Mouse (Mus musculus) forebrain, embryonic 12.5 days (tissue): ENCODE results near the gene Pcgf3. TPM values are rescaled to one million over a fixed set of nuclear protein-coding genes. Genes with fewer than 3 reads are reported as not detected.

Source experiments
- ATAC-seq: fragments of 200-750 bp; cut with Nextera tagmentation; 2 replicates; pipeline ENCODE4 v1.8.0; 2017; ENCODE audit warnings: moderate TSS enrichment; ENCODE audit not compliant: low FRiP score
- H3K27ac ChIP-seq: fragments of 300-500 bp; sonication (generic); 2 replicates; pipeline ENCODE4 v1.5.1; 2016; ENCODE audit warnings: mild to moderate bottlenecking
- H3K27me3 ChIP-seq: fragments of 300-500 bp; sonication (generic); 2 replicates; pipeline ENCODE4 v1.6.1; 2016; ENCODE audit warnings: mild to moderate bottlenecking
- H3K36me3 ChIP-seq: fragments of 300-500 bp; sonication (generic); replicated peaks from 2 replicates; pipeline ENCODE4 v1.6.1; 2016; ENCODE audit warnings: mild to moderate bottlenecking
- H3K4me1 ChIP-seq: fragments of 300-500 bp; sonication (generic); 2 replicates; pipeline ENCODE4 v1.6.1; 2016
- H3K4me2 ChIP-seq: fragments of 300-500 bp; sonication (generic); 2 replicates; pipeline ENCODE4 v1.6.1; 2016; ENCODE audit warnings: mild to moderate bottlenecking, moderate library complexity
- H3K4me3 ChIP-seq: fragments of 300-500 bp; sonication (generic); replicated peaks from 2 replicates; pipeline ENCODE4 v1.5.1; 2016; ENCODE audit warnings: mild to moderate bottlenecking
- H3K9ac ChIP-seq: fragments of 300-500 bp; sonication (generic); 2 replicates; pipeline ENCODE4 v1.6.1; 2016; ENCODE audit warnings: mild to moderate bottlenecking
- H3K9me3 ChIP-seq: fragments of 300-500 bp; sonication (generic); 2 replicates; pipeline ENCODE4 v1.6.1; 2016
- WGBS: fragments of 180-500 bp; shearing (Covaris S2); methylation state at CpG from one replicate; pipeline ENCODE4 v1.1.7; 2016; 5-methylcytosine and 5-hydroxymethylcytosine counted together
- polyA plus RNA-seq: library from polyadenylated mRNA; unstranded; fragments of >200 nt; fragmentation: Nextera tagmentation; extraction: Ambion mirVana; gene quantifications from 2 replicates; pipeline ENCODE4 v1.2.1, GENCODE M21; 2016

Gene Pcgf3
- polyA plus RNA-seq, 1 experiment from 2014 or later: 36.8 TPM

DNA sequence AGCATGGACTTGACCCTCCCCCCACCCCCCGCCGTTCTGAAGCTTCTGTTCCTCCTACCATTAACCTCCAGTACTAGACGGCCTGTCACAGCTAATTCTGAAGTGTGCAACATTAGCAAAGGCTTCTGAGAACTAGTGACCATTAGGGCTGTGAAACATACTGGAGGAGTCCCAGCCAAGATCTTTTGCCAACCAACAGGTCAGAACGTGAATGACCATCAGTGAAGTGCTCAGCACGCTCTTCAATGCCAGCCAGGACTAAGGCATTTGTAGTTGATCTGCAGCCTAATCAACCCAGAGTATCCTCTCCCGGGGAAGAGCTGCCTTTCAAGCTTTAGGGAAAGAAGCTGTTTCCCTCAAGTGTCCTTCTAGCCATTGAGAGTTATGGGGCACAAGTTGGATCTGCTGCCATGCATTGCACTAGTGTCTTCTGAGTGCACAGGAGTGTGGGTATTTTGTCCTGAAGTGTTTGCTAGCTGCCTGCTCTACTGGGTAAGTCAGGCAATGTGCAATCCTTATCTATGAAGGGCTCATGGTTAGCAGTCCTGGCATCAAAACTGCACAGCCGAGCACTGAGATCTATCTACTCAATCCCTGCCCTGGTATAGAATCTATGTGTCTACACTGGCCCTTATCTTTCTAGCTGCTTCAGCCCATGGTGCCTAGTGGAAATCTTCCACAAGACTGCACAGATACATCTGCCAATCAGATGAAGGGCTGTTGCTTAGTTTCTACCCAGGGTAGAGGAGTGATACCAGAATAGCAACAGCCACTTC lies 82.7 kb downstream of the Pcgf3 start:
- Histone ChIP-seq H3K36me3 (no peaks in the 10 kb centered on the region), H3K27ac (no peak overlapping the region), H3K9ac (no peak overlapping the region), H3K4me2 (no peak overlapping the region), H3K27me3 (peaks cover 14% of the 10 kb centered on the region), H3K4me3 (no peak overlapping the region), H3K9me3 (no peaks in the 10 kb centered on the region), H3K4me1 (no peaks in the 10 kb centered on the region)
- no peak for ATAC-seq
- WGBS: 70% methylated on average over 7 of the region's 7 CpGs

DNA sequence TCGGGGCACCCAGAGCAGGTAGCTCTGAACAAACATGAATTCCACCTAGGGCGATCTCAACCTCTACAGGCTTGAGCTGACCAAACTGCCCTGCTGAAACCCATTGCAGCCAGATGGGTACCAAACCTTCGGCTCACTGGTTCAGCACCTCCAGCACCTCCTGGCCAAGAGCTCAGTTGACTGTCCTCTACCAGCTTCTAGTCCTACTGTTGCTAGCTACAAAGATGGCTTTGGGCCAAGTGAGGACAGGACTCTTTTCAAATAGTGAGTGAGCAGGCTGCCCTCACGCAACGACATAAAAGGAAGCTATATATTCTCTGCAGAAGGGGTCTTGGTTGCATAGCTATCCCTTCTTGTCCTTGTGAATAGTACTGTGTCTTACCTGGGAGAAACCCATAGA lies 86.6 kb downstream of the Pcgf3 start:
- peaks cover 8% of the 10 kb centered on the region for H3K4me1 ChIP-seq
- no peaks in the 10 kb centered on the region for H3K36me3 ChIP-seq
- H3K27ac ChIP-seq: no peak overlapping the region
- no peak overlapping the region for H3K9ac ChIP-seq
- H3K9me3 ChIP-seq: no peaks in the 10 kb centered on the region
- H3K4me3 ChIP-seq: no peak overlapping the region
- ATAC-seq: no peak
- peaks cover 47% of the 10 kb centered on the region for H3K27me3 ChIP-seq
- no peak overlapping the region for H3K4me2 ChIP-seq
- 92% methylated on average over 5 of the region's 5 CpGs for WGBS

DNA sequence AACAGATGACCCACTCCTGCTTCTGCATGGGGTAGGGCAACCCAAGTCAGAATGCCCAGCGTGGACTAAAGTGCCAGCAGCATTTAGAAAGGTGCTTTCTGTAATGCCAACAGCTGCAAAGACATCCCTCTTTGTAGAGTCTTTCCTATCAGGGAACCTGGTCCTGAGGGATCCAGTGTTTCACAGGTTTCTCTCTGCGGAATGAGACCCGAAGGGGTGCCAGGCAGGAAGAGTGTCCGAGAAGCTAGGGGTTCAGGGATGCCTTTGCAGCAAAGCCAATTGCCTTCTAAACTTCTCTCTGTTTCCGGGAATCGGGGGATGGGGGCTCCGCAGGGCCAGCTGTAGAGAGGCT lies 88.1 kb downstream of the Pcgf3 start:
- no peak for ATAC-seq
- WGBS: 19% methylated on average over 7 of the region's 7 CpGs
- Histone ChIP-seq H3K27me3 (peaks cover 54% of the 10 kb centered on the region), H3K4me3 (peak overlapping the region; percentile 48), H3K36me3 (no peaks in the 10 kb centered on the region), H3K9ac (peak overlapping the region; percentile 33), H3K4me2 (peak overlapping the region; percentile 85), H3K27ac (no peak overlapping the region), H3K9me3 (no peaks in the 10 kb centered on the region), H3K4me1 (peaks cover 8% of the 10 kb centered on the region)

GRCm38 (mm10) chr5:108549489-108550206 lies 88.6 kb downstream of the Pcgf3 start, which contains the start of gene Cplx1:
TSS of gene Cplx1 (minus strand) at chr5:108550024.
- Histone ChIP-seq H3K4me1 (peaks cover 8% of the 10 kb centered on the region), H3K4me2 (peak within 1 kb of the TSS; percentile 85), H3K27me3 (peaks cover 55% of the 10 kb centered on the region), H3K9me3 (no peaks in the 10 kb centered on the region), H3K9ac (peak within 1 kb of the TSS; percentile 33), H3K4me3 (peak within 1 kb of the TSS; percentile 48), H3K27ac (0 out of 2 replicates have a peak within 1 kb of the TSS, but pooled peaks have one; percentile 4), H3K36me3 (no peaks in the 10 kb centered on the region)
- WGBS: 1% methylated on average over 56 of the region's 56 CpGs
- ATAC-seq: peak; percentile 85

DNA sequence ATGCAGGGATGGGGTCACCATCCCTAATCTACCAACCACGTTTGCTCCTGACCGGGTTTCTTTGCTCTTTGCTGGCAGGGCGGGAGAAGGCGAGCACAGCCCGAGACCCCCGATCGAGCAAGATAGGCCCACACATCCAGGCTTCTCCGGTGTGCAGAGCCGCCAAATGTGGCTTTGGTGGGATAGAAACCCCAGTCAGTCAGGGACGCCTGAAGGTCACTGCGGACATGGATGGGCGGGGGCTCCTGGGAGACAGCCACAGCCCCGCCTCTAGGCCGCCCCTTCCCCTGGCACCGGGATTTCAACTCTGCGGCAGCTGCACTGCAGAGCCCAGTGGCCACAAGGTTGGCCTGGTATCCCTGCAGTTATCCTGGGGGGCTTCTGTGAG lies 89.2 kb downstream of the Pcgf3 start:
- Histone ChIP-seq H3K4me3 (peak overlapping the region; percentile 48), H3K27ac (0 out of 2 replicates have a peak overlapping the region, but pooled peaks have one; percentile 4), H3K4me2 (peak overlapping the region; percentile 85), H3K9me3 (no peaks in the 10 kb centered on the region), H3K36me3 (no peaks in the 10 kb centered on the region), H3K27me3 (peaks cover 55% of the 10 kb centered on the region), H3K9ac (peak overlapping the region; percentile 33), H3K4me1 (peaks cover 8% of the 10 kb centered on the region)
- peak; percentile 63 for ATAC-seq
- WGBS: 2% methylated on average over 16 of the region's 16 CpGs

GRCm38 (mm10) chr5:108554041-108554440 lies 93.0 kb downstream of the Pcgf3 start:
- H3K9me3 ChIP-seq: no peaks in the 10 kb centered on the region
- H3K27ac ChIP-seq: no peak overlapping the region
- H3K4me1 ChIP-seq: peaks cover 8% of the 10 kb centered on the region
- no peak overlapping the region for H3K9ac ChIP-seq
- no peaks in the 10 kb centered on the region for H3K36me3 ChIP-seq
- peaks cover 38% of the 10 kb centered on the region for H3K27me3 ChIP-seq
- no peak overlapping the region for H3K4me2 ChIP-seq
- 91% methylated on average over 1 of the region's 1 CpGs for WGBS
- no peak overlapping the region for H3K4me3 ChIP-seq
- no peak for ATAC-seq

Other genes starting within 250 kb of the Pcgf3 start
- 54.1 and 54.3 TPM in 2 replicates for gene Dr1, start 192.3 kb upstream of the Pcgf3 start, polyA plus RNA-seq
- 7.3 and 8.3 TPM in 2 replicates for gene Pigg, start 148.6 kb upstream of the Pcgf3 start, polyA plus RNA-seq
- 0.10 TPM in 1 of 2 replicates, not detected in the other for gene Gm42517, start 93.3 kb upstream of the Pcgf3 start, polyA plus RNA-seq
- gene Pde6b, start 72.8 kb upstream of the Pcgf3 start, polyA plus RNA-seq: 0.17 TPM in 1 of 2 replicates, not detected in the other
- gene Atp5k, start 26.8 kb upstream of the Pcgf3 start, polyA plus RNA-seq: 430 and 435 TPM in 2 replicates
- 0.10 TPM in 1 of 2 replicates, not detected in the other for gene Mfsd7a, start 12.3 kb upstream of the Pcgf3 start, polyA plus RNA-seq
- 12.3 and 12.5 TPM in 2 replicates for gene Cplx1, start 88.8 kb downstream of the Pcgf3 start, polyA plus RNA-seq
- gene Gak, start 168.5 kb downstream of the Pcgf3 start, polyA plus RNA-seq: 57.7 and 61.0 TPM in 2 replicates
- 19.6 and 20.0 TPM in 2 replicates for gene Tmem175, start 168.5 kb downstream of the Pcgf3 start, polyA plus RNA-seq
- gene Idua, start 199.1 kb downstream of the Pcgf3 start, polyA plus RNA-seq: 9.5 and 9.6 TPM in 2 replicates
- gene Dgkq, start 208.4 kb downstream of the Pcgf3 start, polyA plus RNA-seq: 19.7 and 20.7 TPM in 2 replicates
- gene Slc26a1, start 214.3 kb downstream of the Pcgf3 start, polyA plus RNA-seq: 1.2 TPM in 2 replicates
- 17.6 and 19.3 TPM in 2 replicates for gene Fgfrl1, start 231.2 kb downstream of the Pcgf3 start, polyA plus RNA-seq